Mouse (Mus musculus): Measurements from ENCODE around the gene Pdzd8.
A peak's percentile ranks its signal among the peaks of the same experiment; 100 is the strongest.

Pdzd8 gene

DNA sequence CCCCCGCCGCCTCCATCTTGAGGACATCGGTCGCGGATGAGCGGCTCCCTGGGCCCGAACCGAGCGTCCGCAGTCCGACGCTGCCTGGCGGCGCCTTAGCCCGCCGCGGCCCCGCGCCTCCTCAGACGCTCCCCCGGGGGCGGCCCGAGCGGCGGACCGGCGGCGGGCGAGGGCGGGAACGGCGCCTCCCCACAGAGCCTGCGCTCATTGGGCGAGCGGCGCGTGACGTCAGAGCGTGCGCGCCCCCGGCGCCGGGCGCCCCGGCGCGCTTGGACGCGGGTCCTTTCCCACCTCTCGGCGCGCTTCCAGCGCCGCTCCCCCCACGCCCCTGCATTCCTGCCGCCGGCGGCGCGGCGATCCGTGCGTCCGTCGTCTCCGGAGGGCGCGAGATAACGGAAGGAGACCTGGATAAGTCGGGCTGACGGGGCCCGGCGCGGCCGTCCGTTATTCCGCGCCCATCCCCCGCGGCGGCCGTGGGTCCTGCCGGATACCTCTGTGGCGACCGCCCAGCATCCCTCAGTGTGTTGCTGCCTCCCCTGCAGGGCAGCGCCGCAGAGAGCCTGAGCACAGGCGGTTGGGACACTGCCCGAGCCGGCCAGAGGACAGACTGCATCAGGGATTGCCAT, at the start of gene Pdzd8:
Gene Pdzd8 (minus strand): TSS at position 123 of the 626 bp plus-strand sequence.
- DNase-seq (ENCODE audit: low spot score), result peak; percentile 77

DNA sequence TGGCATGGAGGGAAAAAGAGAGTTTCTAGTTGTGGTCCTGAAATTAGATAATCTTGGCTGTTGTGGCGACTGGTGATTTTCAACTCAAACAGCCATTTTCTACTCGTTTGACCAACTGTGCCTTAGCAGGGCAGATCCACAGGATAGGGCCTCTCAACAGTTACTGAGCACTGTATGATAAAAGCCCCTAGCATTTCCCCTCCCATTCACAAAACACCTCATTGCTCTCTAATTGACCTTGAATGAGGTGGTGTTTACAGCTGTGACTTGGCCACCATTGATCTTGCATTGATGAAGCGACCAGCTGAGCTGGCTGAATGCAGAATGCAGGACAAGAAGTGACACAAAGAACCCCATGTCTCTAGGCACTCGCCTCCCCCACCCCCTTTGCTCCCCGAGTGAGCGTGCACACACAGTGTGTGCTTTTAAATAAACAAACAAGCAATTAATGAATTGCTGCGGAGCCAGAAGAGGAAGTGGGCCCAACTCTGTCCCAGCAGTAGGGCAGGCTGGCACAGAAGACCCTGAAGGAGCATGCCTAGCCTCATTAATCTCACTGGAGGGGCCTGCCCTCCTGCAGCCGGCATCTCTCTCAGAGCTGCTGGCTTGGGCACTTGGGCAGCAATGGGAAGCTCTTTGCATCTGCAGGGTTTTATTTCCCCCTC, 48.3 kb upstream of the Pdzd8 start:
- no peak for DNase-seq (ENCODE audit: low spot score)

DNA sequence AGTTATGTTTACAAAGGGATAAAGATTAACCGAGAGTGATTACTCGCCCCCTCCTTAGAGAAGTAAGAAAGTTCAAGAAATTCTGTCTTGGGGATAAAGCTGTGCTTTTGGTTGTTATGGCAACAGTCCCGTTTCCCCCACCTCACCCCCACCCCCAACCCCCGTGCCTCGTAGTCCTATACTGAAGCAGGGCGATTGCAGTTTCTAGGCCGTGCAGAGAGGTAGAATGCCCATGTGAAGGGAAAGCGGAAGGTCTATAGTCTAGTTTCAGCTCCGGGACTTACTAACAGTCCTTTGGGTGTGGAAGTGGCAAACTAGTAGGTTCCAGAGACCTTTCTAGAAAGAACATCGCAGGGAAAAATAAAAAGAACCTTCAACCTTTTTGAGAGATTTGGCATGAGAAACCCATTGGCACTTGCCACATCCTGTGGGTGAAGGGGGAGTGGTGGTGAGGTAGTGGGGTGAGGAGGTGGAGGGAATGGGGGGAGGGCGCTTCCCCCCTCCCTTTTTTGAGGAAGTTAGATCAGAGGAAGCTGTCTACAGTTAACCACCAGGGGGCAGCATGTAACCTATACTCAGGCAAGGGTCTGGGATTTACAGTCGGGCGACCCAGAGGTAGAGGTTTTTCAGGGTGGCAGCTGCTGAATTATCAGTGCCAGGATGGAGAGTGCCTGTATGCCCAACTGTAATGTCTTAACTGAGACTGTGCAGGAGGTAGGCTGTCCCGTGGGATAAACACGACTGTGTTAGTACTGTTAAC, 43.4 kb upstream of the Pdzd8 start:
- peak; percentile 55 for DNase-seq (ENCODE audit: low spot score)

GRCm38 (mm10) chr19:59388399-59388798, 42.8 kb upstream of the Pdzd8 start:
- no peak for DNase-seq (ENCODE audit: low spot score)

DNA sequence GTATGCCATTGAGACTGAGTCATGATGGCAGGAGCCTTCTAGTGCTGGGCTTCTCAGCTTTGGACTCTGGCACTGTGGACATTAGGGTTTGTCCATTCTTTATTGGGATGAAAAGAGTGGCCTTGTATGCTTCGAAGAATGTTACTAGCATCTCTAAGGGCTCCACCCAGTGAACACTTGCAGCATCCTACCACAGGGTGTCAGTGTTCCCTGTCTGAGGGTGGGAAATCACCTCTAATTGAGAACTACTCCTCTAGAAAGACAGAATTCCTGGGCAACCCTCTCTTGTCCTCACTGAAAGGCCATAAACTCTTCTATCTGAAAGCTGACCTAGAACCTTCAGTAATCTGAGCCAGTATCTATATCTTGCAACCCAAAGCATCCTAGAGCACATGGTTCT, 41.6 kb upstream of the Pdzd8 start:
- peak; percentile 30 for DNase-seq (ENCODE audit: low spot score)

DNA sequence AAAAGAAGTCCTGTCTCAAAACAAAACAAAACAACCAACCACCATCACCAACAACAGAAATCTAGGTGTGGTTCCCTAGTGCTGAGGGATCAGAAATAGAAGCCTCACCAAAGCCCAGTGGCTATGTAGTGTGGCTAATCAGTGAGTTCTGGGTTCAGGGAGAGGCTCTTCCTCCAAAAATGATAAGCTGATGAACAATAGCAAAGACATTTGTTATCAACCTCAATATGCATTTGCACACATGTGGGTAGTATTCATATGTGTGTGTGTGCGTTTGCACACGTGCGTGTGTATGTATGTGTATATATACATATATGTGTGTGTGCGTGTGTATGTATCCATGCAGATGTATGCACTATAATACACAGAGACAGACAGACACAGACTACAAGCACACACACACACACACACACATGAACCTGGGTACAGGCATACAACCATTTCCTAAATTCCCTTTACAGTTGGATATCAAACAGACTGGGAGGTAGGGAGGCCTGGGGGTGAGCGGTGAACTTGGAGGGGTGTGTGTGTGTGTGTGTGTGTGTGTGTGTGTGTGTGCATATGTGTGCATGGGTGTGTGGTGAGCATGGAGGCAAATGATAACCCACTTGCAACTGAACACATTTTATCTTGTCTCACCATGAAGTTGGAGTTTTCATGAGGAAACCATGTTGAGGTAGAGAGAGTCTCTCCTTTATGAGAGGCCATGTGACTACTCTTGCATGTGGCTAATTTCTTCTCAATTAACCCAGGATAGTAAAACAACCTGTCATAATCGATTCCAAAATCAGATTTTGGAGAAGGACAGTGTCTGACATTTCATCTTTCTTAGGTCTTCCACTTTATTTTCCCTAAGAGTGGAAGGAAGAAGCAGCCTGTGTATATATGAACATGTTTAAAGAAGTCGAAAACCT, 39.3 kb upstream of the Pdzd8 start:
- DNase-seq (ENCODE audit: low spot score), result no peak

GRCm38 (mm10) chr19:59382416-59382917, 36.9 kb upstream of the Pdzd8 start:
- DNase-seq (ENCODE audit: low spot score), result no peak

- no peak for DNase-seq (ENCODE audit: low spot score)
Measured at GRCm38 (mm10) chr19:59379995-59380394, 34.4 kb upstream of the Pdzd8 start.

GRCm38 (mm10) chr19:59376481-59376880, 30.9 kb upstream of the Pdzd8 start:
- DNase-seq (ENCODE audit: low spot score), result no peak

- no peak for DNase-seq (ENCODE audit: low spot score)
Measured at GRCm38 (mm10) chr19:59374940-59375339, 29.4 kb upstream of the Pdzd8 start.

GRCm38 (mm10) chr19:59372928-59373327, 27.3 kb upstream of the Pdzd8 start:
- no peak for DNase-seq (ENCODE audit: low spot score)

GRCm38 (mm10) chr19:59371016-59371415, 25.4 kb upstream of the Pdzd8 start:
- DNase-seq (ENCODE audit: low spot score), result no peak

- no peak for DNase-seq (ENCODE audit: low spot score)
Measured at GRCm38 (mm10) chr19:59367892-59368291, 22.3 kb upstream of the Pdzd8 start.

DNA sequence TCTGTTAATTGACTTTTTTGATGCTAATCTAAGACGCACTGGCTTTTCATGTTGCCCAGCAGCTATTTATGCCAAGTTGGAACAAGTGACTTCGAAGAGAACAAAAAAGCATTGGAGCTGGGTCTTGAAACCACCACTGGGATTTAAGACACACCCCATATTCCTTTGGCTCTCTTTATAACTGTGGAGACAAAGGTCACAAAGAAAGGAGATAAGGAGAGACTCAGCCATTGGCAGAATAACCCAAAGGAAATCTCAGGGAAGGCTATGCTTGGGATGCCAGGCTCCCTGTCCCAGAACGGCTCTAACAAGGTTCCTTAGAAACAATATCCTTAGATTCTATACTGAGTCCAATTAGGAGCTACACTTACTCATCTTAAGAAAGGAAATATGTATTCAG, 21.1 kb upstream of the Pdzd8 start:
- DNase-seq (ENCODE audit: low spot score), result no peak

- DNase-seq (ENCODE audit: low spot score), result no peak
Measured at GRCm38 (mm10) chr19:59363666-59364065, 18.1 kb upstream of the Pdzd8 start.

GRCm38 (mm10) chr19:59362646-59363045, 17.1 kb upstream of the Pdzd8 start:
- DNase-seq (ENCODE audit: low spot score), result no peak

DNA sequence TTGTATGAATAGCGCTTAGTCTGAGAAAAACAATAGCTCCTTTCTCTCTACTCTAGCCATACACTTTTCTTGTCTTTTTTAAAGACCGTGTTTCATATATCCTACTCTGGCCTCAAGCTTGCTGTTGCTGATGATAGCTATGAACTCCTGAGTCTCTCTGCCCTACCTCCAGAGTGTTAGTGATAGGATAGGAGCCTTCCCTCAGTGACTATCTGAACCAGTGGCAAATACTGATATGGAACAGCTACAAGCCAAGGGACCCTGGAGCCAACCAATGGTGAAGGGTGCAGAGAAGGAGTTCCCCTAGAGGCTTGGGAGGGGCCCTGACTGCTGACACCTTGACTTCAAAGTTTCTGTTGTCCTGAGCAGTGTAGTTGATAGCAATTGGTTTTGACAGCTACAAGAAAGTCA, 14.9 kb upstream of the Pdzd8 start:
- no peak for DNase-seq (ENCODE audit: low spot score)

- no peak for DNase-seq (ENCODE audit: low spot score)
Measured at GRCm38 (mm10) chr19:59359202-59359601, 13.6 kb upstream of the Pdzd8 start.

DNA sequence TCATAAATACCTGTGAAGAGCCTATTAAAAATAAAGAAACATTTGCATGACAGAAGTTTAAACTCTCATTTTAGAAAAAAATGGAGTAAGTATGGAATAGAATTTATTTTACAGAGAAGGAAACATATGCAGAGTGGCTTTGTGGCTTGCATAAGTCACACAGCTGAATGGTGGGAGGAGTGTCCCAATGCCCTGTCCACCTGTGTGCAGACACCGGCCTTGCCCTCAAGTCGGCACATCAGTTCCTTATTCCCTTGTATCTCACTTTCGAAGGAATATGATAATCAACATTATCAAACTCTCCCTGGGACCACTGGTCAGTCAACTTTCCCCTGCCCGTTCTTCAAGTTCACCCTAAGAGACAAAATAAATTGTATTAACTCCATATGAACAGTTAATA, 12.3 kb upstream of the Pdzd8 start:
- no peak for DNase-seq (ENCODE audit: low spot score)

GRCm38 (mm10) chr19:59356843-59357595, 11.4 kb upstream of the Pdzd8 start:
- DNase-seq (ENCODE audit: low spot score), result no peak

- DNase-seq (ENCODE audit: low spot score), result no peak
Measured at GRCm38 (mm10) chr19:59356388-59356787, 10.8 kb upstream of the Pdzd8 start.
